Mouse (Mus musculus) embryonic fibroblast, embryonic 13.5 days (primary cell): ENCODE measurements around the gene Mrps7. TPM values are rescaled to one million over a fixed set of nuclear protein-coding genes. Genes with fewer than 3 reads are reported as not detected.

Experiments used
- H3K27ac ChIP-seq: 2 replicates; pipeline ENCODE4 v1.5.1; 2012; ENCODE audit warnings: low read length, control low read depth, inconsistent platforms; ENCODE audit not compliant: insufficient read depth
- H3K4me1 ChIP-seq: 2 replicates; pipeline ENCODE4 v1.6.1; 2011; ENCODE audit warnings: low read length; ENCODE audit not compliant: control insufficient read depth, insufficient read depth
- H3K4me3 ChIP-seq: 2 replicates; pipeline ENCODE4 v1.5.1; 2011; ENCODE audit warnings: mild to moderate bottlenecking, control low read depth, low read length; ENCODE audit not compliant: insufficient read depth
- CTCF ChIP-seq: IDR thresholded peaks from 2 replicates; pipeline ENCODE4 v1.5.1; 2011; ENCODE audit warnings: mild to moderate bottlenecking, control low read depth, low read length, moderate library complexity, borderline replicate concordance; ENCODE audit not compliant: insufficient read depth
- POLR2A ChIP-seq: IDR thresholded peaks from 2 replicates; pipeline ENCODE4 v1.6.1; 2011; ENCODE audit warnings: low read depth, mild to moderate bottlenecking, control low read depth, low read length, moderate library complexity
- polyA plus RNA-seq: library from polyadenylated mRNA; stranded (reverse); fragments of >200 nt; gene quantifications from 2 replicates; pipeline ENCODE4 v1.2.4, GENCODE M21; 2011; ENCODE audit warnings: low read depth; ENCODE audit not compliant: missing spikeins, insufficient read length

The Mrps7 gene
- polyA plus RNA-seq: 31.0 and 36.5 TPM in 2 replicates

- Histone ChIP-seq H3K4me1 (peaks cover 12% of the 10 kb centered on the region), H3K27ac (peak within 1 kb of the TSS; percentile 90), H3K4me3 (peak within 1 kb of the TSS; percentile 96)
- TF ChIP-seq POLR2A: peak; percentile 84
- TF ChIP-seq CTCF: no peak
Measured at GRCm38 (mm10) chr11:115603476-115604303, at the start of gene Mrps7, which contains the start of gene Gga3. TSS of gene Mrps7 (plus strand) at chr11:115603925. TSS of gene Gga3 (minus strand) at chr11:115604051.

- TF ChIP-seq POLR2A (no peak), CTCF (no peak)
- Histone ChIP-seq H3K4me3 (no peak overlapping the region), H3K27ac (no peak overlapping the region), H3K4me1 (no peaks in the 10 kb centered on the region)
Measured at GRCm38 (mm10) chr11:115555717-115556116, 48.0 kb upstream of the Mrps7 start.

GRCm38 (mm10) chr11:115563406-115563805 lies 40.3 kb upstream of the Mrps7 start:
- TF ChIP-seq POLR2A: no peak
- TF ChIP-seq CTCF: no peak
- Histone ChIP-seq H3K27ac (0 out of 2 replicates have a peak overlapping the region, but pooled peaks have one; percentile 37), H3K4me1 (no peaks in the 10 kb centered on the region; the same call in 1 of the 2 replicates), H3K4me3 (peak overlapping the region; percentile 46)

GRCm38 (mm10) chr11:115564064-115564809 lies 39.5 kb upstream of the Mrps7 start, which contains the start of gene Nup85:
TSS of gene Nup85 (plus strand) at chr11:115564434.
- H3K4me3 ChIP-seq: peak within 1 kb of the TSS; percentile 94
- no peaks in the 10 kb centered on the region; the same call in 1 of the 2 replicates for H3K4me1 ChIP-seq
- TF ChIP-seq CTCF (no peak), POLR2A (peak; percentile 80)
- peak within 1 kb of the TSS; percentile 42 for H3K27ac ChIP-seq

- H3K4me1 ChIP-seq: no peaks in the 10 kb centered on the region; the same call in 1 of the 2 replicates
- H3K4me3 ChIP-seq: peak overlapping the region; percentile 94
- TF ChIP-seq POLR2A: no peak
- TF ChIP-seq CTCF: no peak
- no peak overlapping the region for H3K27ac ChIP-seq
Measured at GRCm38 (mm10) chr11:115564961-115565360, 38.8 kb upstream of the Mrps7 start.

GRCm38 (mm10) chr11:115579080-115579479 lies 24.6 kb upstream of the Mrps7 start:
- no peak for TF ChIP-seq CTCF
- TF ChIP-seq POLR2A: no peak
- Histone ChIP-seq H3K4me3 (no peak overlapping the region), H3K27ac (no peak overlapping the region), H3K4me1 (no peaks in the 10 kb centered on the region)

GRCm38 (mm10) chr11:115582913-115583606 lies 20.7 kb upstream of the Mrps7 start:
- no peaks in the 10 kb centered on the region for H3K4me1 ChIP-seq
- no peak for TF ChIP-seq POLR2A
- TF ChIP-seq CTCF: no peak
- H3K4me3 ChIP-seq: no peak overlapping the region
- no peak overlapping the region for H3K27ac ChIP-seq

GRCm38 (mm10) chr11:115584376-115585073 lies 19.2 kb upstream of the Mrps7 start:
- no peak overlapping the region for H3K4me3 ChIP-seq
- H3K4me1 ChIP-seq: no peaks in the 10 kb centered on the region
- no peak overlapping the region for H3K27ac ChIP-seq
- TF ChIP-seq POLR2A: no peak
- TF ChIP-seq CTCF: no peak
